Mouse (Mus musculus): ENCODE results near the gene Nme3. TPM values are rescaled to one million over a fixed set of nuclear protein-coding genes. Genes with fewer than 3 reads are reported as not detected.

Nme3 gene
- polyA plus RNA-seq, 1 experiment from 2014 or later: 69.6 TPM

DNA sequence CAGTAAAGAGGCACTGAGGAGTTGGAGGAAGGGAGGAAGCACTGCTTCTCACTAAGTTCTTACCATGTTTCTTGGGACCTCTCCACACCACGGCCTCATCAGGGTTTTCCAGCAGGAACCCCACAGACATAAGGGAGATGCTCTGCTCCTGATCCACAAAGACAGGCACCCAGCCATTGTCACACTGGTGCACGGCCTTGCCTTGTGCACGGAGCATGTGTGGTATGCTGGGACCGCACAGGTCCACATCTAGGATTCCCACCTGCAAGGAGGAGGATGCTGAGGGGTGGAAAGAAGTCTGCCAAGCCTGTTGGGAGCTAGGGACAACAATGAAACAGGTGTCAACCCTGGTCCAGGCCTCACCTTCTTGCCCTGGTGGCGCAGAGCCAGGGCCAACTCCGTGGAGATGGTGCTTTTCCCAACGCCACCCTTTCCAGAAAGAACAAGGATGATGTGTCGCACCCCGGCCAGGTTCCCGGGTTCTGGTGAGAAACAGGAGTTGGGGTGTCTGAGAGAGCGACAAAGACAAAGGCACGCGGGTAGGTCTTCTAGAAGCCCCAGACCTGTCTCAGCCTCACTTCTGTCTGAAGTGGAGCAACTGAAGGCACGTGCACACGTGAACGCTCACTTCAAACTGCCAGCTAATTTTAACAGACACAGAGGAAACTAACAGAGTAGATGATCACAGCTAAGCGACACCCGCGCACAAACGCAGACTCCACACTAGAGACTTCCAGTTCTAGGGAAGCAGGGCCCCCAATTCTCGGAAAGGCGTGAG, 10.8 kb upstream of the Nme3 start:
- peaks cover 31% of the 10 kb centered on the region for H3K4me1 ChIP-seq
- H3K9ac ChIP-seq (replicated peaks): peak overlapping the region; percentile 43
- H3K9me3 ChIP-seq: no peaks in the 10 kb centered on the region
- H3K36me3 ChIP-seq: peaks cover 31% of the 10 kb centered on the region
- peak overlapping the region; percentile 79 for H3K4me2 ChIP-seq (replicated peaks)
- 26% methylated on average over 22 of the region's 22 CpGs for WGBS
- no peak overlapping the region for H3K27ac ChIP-seq (replicated peaks)
- ATAC-seq (replicated peaks): no peak
- H3K27me3 ChIP-seq: no peaks in the 10 kb centered on the region
- H3K4me3 ChIP-seq: peak overlapping the region; percentile 58

GRCm38 (mm10) chr17:24886134-24886931, 10.0 kb upstream of the Nme3 start, which contains the start of the genes Nubp2 and Spsb3:
Gene Nubp2, minus strand, starts transcription at chr17:24886349.
Gene Spsb3, plus strand, starts transcription at chr17:24886643.
- Histone ChIP-seq H3K36me3 (peaks cover 38% of the 10 kb centered on the region), H3K27me3 (no peaks in the 10 kb centered on the region)

GRCm38 (mm10) chr17:24886932-24887271, 9.4 kb upstream of the Nme3 start:
- ATAC-seq (replicated peaks): peak; percentile 44
- Histone ChIP-seq H3K36me3 (peaks cover 44% of the 10 kb centered on the region), H3K4me2 (replicated peaks) (peak overlapping the region; percentile 84), H3K4me1 (peaks cover 31% of the 10 kb centered on the region), H3K9me3 (no peaks in the 10 kb centered on the region), H3K27ac (replicated peaks) (peak overlapping the region; percentile 52), H3K27me3 (no peaks in the 10 kb centered on the region), H3K4me3 (peak overlapping the region; percentile 58), H3K9ac (replicated peaks) (peak overlapping the region; percentile 65)
- 1% methylated on average over 18 of the region's 18 CpGs for WGBS

More at GRCm38 (mm10) chr17:24886134-24886931, 10.0 kb upstream of the Nme3 start, which contains the start of the genes Nubp2 and Spsb3:
- Histone ChIP-seq H3K4me1 (peaks cover 31% of the 10 kb centered on the region), H3K27ac (replicated peaks) (peak within 1 kb of the TSS; percentile 52), H3K4me2 (replicated peaks) (peak within 1 kb of the TSS; percentile 84), H3K4me3 (peak within 1 kb of the TSS; percentile 58), H3K9ac (replicated peaks) (peak within 1 kb of the TSS; percentile 65), H3K9me3 (no peaks in the 10 kb centered on the region)
- ATAC-seq (replicated peaks): peak; percentile 99
- whole genome bisulfite sequencing: under 1% methylated on average over 69 of the region's 69 CpGs

DNA sequence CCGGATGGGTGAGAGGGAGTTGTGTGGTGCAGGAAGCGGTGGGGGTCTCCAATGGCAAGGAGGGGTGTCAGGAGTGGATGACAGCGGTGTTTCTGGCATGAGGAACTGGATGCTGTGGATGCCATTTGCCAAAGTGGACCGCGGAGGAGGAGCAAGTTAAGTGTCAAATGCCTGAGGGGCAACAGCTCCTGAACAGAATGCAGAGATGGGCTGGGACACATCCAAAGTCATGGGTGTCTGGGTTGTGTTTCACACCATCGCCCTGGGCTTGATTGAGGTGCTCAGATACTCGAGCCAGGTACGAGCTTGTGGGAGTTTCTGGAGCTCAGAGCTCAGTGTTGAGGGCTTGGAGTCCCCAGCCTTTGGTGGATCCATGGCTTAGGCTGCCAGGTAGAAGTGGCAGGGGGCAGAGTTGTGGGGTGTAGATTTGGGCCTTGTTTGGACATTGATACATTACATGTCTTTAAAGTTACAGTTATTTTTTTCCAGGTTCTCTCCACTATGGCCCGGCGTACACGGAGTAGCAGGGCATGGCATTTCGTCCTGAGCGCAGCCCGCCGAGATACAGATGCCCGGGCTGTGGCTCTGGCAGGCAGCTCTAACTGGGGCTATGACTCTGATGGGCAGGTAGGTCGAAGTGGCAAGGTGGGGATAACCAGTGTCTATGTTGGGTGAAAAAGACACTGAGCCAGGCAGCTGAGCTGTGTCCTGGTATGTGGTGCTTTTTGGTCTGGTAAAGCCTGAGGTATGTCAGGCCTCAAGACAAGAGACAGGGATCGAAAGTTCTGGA, 8.8 kb upstream of the Nme3 start:
- H3K9me3 ChIP-seq: no peaks in the 10 kb centered on the region
- peak overlapping the region; percentile 84 for H3K4me2 ChIP-seq (replicated peaks)
- peak overlapping the region; percentile 65 for H3K9ac ChIP-seq (replicated peaks)
- H3K27ac ChIP-seq (replicated peaks): 0 out of 2 replicates have a peak overlapping the region, but pooled peaks have one; percentile 52
- H3K4me1 ChIP-seq: peaks cover 31% of the 10 kb centered on the region
- H3K36me3 ChIP-seq: peaks cover 48% of the 10 kb centered on the region
- no peaks in the 10 kb centered on the region for H3K27me3 ChIP-seq
- no peak for ATAC-seq (replicated peaks)
- 69% methylated on average over 18 of the region's 18 CpGs for WGBS
- H3K4me3 ChIP-seq: peak overlapping the region; percentile 58

GRCm38 (mm10) chr17:24888862-24889261, 7.4 kb upstream of the Nme3 start:
- no peaks in the 10 kb centered on the region for H3K27me3 ChIP-seq
- no peak overlapping the region for H3K9ac ChIP-seq (replicated peaks)
- peaks cover 36% of the 10 kb centered on the region for H3K4me1 ChIP-seq
- H3K4me2 ChIP-seq (replicated peaks): no peak overlapping the region
- ATAC-seq (replicated peaks): no peak
- 85% methylated on average over 3 of the region's 3 CpGs for WGBS
- no peaks in the 10 kb centered on the region for H3K9me3 ChIP-seq
- peaks cover 47% of the 10 kb centered on the region for H3K36me3 ChIP-seq
- H3K27ac ChIP-seq (replicated peaks): no peak overlapping the region
- H3K4me3 ChIP-seq: no peak overlapping the region

DNA sequence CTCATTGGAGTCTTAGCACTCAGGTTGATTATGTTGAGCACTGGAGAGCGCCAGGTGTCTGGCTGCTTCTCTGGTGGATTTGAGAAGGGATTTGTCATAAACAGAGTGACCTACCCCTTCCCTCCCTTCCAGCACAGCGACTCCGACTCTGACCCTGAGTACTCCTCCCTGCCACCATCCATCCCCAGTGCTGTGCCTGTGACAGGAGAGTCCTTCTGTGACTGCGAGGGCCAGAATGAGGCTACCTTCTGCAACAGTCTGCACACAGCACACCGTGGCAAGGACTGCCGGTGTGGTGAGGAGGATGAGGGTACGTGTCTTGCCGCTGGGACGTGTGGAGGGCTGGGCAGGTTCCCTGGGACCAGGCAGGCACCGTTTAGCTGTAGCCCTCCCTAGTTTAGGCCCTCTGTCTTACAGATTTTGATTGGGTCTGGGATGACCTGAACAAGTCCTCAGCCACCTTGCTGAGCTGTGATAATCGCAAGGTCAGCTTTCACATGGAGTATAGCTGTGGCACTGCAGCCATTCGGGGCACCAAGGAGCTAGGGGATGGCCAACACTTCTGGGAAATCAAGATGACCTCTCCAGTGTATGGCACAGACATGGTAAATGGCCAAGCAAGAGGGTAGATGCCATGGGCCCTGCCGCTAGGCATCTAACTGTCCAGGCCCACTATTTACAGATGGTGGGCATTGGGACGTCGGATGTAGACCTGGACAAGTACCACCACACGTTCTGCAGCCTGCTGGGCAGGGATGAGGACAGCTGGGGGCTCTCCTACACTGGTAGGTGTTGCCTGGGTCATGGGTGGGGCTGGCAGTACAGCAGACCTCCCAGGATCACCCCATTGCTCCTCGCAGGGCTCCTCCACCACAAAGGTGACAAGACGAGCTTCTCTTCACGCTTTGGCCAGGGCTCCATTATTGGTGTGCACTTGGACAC, 5.9 kb upstream of the Nme3 start:
- H3K36me3 ChIP-seq: peaks cover 44% of the 10 kb centered on the region
- WGBS: 88% methylated on average over 19 of the region's 19 CpGs
- H3K4me1 ChIP-seq: peaks cover 40% of the 10 kb centered on the region

DNA sequence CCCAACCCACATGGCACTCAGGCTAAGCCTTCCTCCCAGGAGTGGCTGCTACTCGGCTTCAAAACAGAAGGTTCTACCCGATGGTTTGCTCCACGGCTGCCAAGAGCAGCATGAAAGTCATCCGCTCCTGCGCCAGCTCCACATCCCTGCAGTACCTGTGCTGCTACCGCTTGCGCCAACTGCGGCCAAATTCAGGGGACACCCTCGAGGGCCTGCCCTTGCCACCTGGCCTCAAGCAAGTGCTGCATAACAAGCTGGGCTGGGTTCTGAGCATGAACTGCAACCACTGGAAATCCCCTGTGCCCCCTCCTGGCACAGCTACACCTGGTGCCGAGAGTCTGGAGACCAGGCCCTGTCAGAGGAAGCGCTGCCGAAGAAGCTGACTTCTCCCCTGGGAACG, 5.0 kb upstream of the Nme3 start:
- 89% methylated on average over 13 of the region's 13 CpGs for WGBS
- Histone ChIP-seq H3K27ac (replicated peaks) (no peak overlapping the region), H3K27me3 (no peaks in the 10 kb centered on the region), H3K4me2 (replicated peaks) (no peak overlapping the region), H3K9me3 (no peaks in the 10 kb centered on the region), H3K36me3 (peaks cover 44% of the 10 kb centered on the region), H3K4me3 (no peak overlapping the region), H3K4me1 (peaks cover 44% of the 10 kb centered on the region), H3K9ac (replicated peaks) (no peak overlapping the region)
- no peak for ATAC-seq (replicated peaks)

More for the DNA sequence above, 5.9 kb upstream of the Nme3 start:
- Histone ChIP-seq H3K27me3 (no peaks in the 10 kb centered on the region), H3K27ac (replicated peaks) (no peak overlapping the region), H3K9me3 (no peaks in the 10 kb centered on the region), H3K4me3 (no peak overlapping the region), H3K9ac (replicated peaks) (no peak overlapping the region), H3K4me2 (replicated peaks) (no peak overlapping the region)
- ATAC-seq (replicated peaks): no peak

DNA sequence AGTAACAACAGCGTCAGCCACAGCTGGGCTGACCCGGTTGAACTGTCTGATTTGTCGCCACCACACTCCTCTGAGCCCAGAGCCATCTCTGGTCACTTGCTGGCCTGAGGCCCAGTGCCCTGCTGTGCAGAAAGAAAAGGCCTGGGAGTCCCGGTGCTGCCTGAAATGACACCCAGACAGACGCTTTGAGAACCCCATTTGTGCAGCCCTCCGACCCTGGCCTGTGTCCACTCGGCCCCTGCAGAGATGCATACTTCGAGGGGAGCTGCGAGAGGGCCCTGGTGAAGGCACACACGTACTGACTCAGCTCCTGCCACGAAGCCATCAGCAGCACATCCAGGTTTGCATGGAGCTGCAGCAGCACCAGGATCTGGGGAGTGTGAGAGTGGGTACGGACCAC, 3.5 kb upstream of the Nme3 start:
- Histone ChIP-seq H3K9ac (replicated peaks) (no peak overlapping the region), H3K36me3 (peaks cover 44% of the 10 kb centered on the region), H3K27ac (replicated peaks) (no peak overlapping the region), H3K27me3 (no peaks in the 10 kb centered on the region), H3K9me3 (no peaks in the 10 kb centered on the region), H3K4me3 (no peak overlapping the region), H3K4me1 (peaks cover 49% of the 10 kb centered on the region), H3K4me2 (replicated peaks) (no peak overlapping the region)
- ATAC-seq (replicated peaks): no peak
- 89% methylated on average over 12 of the region's 12 CpGs for WGBS

DNA sequence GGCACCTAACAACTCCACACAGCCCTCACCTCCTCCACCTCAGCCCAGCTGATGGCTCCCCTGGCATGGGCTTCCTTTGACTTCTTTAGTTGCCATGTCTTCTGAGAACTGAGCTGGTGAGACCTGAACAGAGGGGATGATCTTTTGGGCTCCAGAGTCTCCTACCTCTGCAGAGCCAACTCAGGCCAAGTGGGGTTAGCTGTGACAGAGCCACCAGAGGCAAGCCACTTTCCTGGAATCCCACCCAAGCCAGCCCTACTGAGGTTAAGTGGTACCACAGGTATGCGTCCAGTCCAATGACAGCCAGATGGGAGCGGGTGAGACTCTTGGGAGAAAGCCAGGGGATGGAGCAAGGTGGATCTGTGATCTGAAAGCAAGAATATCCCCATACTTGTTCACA, 3.0 kb upstream of the Nme3 start:
- Histone ChIP-seq H3K4me2 (replicated peaks) (no peak overlapping the region), H3K36me3 (peaks cover 47% of the 10 kb centered on the region), H3K4me3 (0 out of 2 replicates have a peak overlapping the region, but pooled peaks have one; percentile 59), H3K27me3 (no peaks in the 10 kb centered on the region), H3K9ac (replicated peaks) (no peak overlapping the region), H3K9me3 (no peaks in the 10 kb centered on the region), H3K27ac (replicated peaks) (no peak overlapping the region), H3K4me1 (peaks cover 47% of the 10 kb centered on the region)
- WGBS: 97% methylated on average over 2 of the region's 2 CpGs
- ATAC-seq (replicated peaks): no peak

DNA sequence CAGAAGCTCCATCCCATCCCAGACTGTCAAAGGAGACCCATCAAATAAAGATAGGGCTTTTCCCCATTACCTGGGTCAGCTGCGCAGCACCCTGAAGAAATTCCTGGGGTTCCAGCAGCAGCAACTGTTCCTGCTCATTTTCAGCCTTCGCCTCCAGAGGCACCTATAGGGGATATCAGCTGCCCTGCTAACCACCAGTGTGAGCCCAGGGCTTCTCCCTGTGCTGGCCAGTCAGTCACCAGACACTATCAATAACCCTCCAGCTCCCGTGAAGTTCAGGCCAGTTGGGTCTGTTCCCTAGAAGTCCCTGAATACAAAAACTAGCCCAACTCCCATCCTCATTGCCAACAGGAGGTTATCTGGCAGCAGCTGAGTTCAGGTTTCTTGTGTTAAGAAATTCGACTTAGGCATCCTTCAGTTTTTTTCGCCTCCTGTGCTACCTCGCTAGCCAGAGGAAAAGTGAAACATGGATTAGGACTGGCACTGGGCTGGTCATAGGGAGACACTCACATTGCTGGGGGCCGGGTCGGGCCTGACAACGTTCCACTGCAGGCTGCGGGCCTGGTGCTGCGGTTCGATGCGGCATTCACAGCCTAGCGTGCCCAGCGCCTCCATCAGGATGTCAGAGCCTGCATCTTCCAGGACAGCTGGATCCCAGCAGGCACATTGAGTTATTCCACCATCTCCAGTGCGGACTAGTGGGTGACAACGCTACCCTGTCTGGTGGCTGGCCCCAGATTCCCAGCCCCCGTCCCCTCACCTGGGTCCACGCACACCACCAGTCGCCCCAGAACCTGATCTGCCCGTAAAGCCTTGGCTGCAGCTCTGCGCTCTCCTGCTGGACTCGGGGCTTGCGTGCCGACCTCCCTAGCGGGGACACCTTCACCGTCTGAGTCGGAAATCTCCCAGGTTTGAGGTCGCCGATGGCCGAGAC, 2.0 kb upstream of the Nme3 start:
- H3K4me2 ChIP-seq (replicated peaks): peak overlapping the region; percentile 96
- peaks cover 37% of the 10 kb centered on the region for H3K4me1 ChIP-seq
- H3K36me3 ChIP-seq: peaks cover 50% of the 10 kb centered on the region
- H3K4me3 ChIP-seq: peak overlapping the region; percentile 59
- ATAC-seq (replicated peaks): peak; percentile 23; the same call in 1 of the 2 replicates
- H3K9ac ChIP-seq (replicated peaks): peak overlapping the region; percentile 83
- H3K9me3 ChIP-seq: no peaks in the 10 kb centered on the region
- 12% methylated on average over 31 of the region's 31 CpGs for WGBS
- H3K27me3 ChIP-seq: no peaks in the 10 kb centered on the region
- H3K27ac ChIP-seq (replicated peaks): peak overlapping the region; percentile 81
